Mouse (Mus musculus): ENCODE data around the gene Lingo1.
A peak's percentile ranks its signal among the peaks of the same experiment; 100 is the strongest.

Gene Lingo1

DNA sequence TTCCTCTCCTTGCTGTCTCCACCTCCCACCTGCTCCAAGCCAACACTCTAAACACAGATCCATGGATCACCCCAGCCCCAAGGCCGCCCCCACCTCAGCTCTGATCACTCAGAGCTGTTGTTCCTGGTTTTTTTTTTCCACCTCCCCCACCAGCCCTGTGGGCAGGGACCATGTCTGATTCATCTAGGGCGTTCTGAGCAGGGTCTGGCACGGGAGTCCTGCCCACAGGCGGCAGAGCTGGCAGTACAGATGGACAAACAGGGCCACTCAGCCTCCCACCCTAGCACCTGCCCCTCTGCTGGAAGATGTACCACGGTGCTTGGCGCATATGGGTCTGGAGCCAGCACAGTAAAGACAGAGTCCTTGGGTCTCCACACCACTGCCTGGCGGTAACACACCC is 114.3 kb downstream of the Lingo1 start:
- peak in 1 of 2 experiments; percentile 56 for DNase-seq (ENCODE audit: low spot score in 2 of 2)

DNA sequence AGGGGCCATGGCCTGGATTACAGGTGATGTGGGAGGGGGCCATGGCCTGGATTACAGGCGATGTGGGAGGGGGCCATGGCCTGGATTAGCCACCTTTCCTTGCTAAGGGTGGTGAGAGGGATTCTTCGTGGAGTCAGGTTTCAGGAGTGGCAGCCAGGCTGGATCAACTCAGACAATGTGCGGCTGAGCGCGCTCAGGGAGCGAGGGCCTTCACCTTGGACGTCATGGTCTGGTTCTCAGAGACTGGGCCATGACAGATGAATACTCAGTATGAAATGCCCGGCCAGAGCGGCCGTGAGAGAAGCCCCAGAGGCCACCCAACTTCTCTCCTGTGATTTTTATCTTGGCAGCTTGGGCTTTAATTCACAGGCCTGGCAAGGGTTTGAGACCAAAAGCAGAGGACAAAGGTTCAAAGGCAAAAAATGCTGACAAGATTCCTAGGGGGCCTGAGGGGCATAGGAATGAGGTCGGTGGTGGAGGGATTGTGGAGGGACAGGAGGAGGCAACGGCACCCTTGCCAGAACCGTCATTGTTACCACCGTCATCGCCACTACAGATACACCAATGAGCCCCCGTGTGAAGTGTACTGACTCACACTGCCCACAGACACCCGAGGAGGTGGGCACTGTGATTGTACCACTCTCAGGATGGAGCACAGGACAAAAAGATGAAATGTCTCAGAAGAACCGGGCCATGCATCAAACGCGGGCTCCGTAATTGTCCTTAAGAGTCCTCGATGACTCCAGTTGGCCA is 117.2 kb downstream of the Lingo1 start:
- no peak for DNase-seq (ENCODE audit: low spot score in 2 of 2)

DNA sequence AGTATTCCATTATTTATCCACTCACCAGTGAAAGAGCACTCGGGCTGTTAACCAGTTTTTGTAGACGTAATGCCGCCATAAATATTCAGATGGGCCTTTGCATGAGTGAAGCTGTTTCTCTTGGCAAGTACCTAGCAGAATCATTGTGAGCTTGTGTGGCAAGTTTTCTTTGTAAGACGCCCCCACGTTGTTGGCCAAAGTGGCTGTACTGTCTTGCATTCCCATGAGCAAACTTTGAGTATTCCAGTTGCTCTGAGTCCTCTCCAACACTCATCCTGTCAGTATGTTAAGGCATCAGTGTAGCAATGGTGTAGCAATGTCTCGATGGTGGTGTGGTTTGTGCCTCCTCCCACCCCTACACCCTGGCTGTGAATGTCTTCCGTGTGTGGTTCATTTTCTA is 120.6 kb downstream of the Lingo1 start:
- no peak for DNase-seq (ENCODE audit: low spot score in 2 of 2)

DNA sequence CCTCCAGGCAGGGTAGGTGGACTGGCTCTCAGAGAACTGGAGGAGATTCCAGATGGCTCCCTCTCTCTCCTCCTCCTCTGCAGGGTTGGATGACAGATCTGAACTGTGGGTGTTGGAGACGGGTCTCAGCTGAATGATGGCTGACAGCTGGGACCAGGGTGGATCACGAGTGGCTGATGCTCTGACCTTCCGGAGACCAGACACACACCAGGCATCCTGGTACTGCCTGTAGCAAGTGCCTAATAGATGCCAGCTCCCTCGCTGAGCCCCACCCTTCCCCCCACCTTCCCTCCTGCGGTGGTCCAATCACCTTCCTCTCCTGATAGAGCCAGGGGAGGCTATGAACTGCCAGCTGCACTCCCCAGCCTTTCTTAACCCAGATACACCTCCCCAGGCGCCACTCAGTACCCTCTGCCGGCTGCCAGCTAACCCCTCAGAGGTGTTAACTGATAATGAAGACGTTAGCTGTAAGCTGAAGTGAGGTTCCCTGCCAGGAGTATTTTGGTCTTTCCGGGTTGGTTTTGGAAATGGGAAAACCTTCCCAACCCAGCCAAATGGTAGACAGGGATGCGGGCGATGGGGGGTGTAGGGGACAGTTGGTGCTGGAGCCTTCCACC is 126.6 kb downstream of the Lingo1 start:
- no peak for DNase-seq (ENCODE audit: low spot score in 2 of 2)

DNA sequence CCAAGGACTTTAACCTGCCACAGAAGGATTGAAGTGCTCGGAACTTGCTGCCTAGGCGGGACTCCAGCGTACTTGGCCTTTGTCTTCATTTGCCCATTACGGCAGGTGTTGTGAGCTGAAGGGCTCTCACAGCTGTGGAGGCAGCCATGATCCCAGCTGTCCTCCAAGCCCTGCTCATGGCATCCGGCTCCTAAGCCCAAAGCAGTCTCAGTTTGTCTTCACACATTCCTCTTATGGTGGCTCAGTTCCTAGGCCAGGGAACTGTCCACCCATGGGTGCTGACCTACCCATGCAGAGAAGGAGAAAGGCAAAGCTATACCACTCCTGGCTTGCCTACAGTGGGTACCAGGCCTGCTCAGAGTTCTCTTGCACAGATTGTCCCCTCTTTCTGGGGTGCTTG is 132.1 kb downstream of the Lingo1 start:
- DNase-seq (ENCODE audit: low spot score in 2 of 2), result no peak

DNA sequence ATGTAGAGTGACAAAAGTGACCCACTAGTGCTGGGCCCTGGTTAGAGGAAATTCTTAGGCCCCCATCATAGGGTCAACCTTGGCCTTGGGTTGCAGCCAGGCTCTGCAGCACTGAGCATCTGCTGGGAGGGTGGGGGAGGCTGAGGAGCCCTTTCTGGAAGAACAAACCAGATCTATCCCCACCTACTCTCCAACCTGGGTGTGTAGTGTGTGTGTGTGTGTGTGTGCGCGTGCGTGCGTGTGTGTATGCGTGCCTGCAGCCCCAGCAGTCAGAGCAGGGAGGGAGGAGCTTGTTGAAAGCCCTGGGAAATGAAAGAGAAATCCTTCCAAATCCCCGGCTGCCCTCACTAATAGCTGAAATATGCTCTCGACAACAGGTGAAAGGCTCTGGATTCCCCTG is 133.3 kb downstream of the Lingo1 start:
- DNase-seq (ENCODE audit: low spot score in 2 of 2), result peak; percentile 62

DNA sequence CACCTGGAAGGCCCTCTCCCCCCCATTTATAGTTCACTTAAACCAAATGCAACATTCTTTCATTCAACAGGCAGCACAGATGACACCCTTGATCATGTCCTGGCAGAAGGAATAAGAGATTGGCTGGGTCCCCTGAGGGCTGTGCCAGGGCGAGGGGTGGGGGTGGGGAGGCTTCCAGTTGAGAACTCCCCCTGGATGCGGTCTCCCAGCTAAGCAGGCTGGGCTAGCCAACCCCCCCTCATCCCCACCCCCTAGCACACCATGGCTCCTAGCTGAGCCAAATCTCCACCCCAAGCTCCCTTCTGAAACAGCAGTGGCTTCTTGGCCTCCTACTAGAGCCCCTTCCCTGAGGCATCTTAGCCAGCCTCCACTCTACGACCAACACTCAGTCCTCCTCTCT is 133.9 kb downstream of the Lingo1 start:
- DNase-seq (ENCODE audit: low spot score in 2 of 2), result no peak

DNA sequence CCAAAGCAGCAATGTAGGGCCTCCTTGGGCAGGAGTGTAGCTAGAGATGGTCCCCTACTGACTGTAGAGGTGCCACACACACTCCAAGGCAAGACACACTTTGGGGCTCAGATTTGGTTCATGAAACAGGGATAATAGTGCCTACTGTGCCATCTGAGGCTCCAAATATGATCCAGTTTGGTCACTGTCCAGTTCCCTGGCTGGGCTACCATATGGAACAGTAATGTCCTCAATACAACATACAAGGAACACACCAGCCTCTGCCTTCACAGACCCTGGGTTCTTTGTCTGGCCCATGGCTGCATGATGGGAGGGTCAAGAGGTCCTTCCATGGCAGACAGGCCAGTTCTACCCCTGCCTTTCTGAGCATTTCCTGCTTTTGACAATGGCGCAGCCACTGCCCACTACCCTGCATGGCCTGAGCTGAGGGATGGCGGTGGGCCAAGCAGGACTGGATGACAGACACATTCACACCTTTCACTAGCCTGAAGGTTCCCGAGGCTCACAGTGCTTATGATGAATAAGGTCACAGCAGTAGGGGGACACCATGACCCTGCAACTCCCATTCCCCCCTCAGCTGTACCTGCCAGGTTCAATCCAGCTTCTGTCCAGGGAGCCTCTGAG is 134.9 kb downstream of the Lingo1 start:
- no peak for DNase-seq (ENCODE audit: low spot score in 2 of 2)

DNA sequence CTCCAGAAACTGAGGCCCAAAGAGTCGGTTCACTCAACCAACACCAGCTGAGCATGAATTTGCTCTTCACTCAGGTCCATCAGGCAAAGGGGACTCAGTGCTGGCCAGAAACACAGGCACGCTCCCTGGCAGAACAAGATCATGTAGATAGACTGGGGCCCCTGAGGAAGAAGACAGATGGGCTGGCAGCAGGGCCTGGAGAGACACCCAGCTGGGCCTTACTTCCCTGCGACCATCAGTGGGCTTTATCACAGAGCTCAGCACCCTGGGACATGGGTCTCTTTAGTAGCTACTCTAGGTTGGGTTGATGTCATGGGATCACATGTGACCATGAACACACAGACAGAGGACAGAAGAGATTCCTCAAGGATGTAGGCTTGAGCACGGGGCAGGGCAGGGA is 137.7 kb downstream of the Lingo1 start:
- no peak for DNase-seq (ENCODE audit: low spot score in 2 of 2)

DNA sequence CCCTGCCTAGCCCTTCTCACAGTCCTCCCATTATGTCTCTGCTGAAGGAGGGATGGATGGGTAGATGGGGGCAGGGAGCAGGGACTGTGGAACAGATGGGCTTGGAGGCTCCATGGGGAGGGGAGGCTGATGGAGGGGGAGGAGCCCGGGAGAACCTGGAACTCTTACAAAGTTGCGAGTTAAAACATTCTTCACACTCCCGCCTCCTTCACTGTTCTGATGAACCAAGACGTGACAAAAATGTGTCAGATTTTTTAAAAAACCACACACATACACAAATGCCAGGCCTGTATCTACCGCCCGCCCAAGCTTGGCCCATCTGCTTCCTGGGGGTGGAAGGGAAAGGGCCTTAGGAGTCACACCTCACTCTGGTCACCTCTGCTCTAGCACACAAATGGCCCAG is 138.3 kb downstream of the Lingo1 start:
- peak; percentile 91 to 94 for DNase-seq (ENCODE audit: low spot score in 2 of 2)

DNA sequence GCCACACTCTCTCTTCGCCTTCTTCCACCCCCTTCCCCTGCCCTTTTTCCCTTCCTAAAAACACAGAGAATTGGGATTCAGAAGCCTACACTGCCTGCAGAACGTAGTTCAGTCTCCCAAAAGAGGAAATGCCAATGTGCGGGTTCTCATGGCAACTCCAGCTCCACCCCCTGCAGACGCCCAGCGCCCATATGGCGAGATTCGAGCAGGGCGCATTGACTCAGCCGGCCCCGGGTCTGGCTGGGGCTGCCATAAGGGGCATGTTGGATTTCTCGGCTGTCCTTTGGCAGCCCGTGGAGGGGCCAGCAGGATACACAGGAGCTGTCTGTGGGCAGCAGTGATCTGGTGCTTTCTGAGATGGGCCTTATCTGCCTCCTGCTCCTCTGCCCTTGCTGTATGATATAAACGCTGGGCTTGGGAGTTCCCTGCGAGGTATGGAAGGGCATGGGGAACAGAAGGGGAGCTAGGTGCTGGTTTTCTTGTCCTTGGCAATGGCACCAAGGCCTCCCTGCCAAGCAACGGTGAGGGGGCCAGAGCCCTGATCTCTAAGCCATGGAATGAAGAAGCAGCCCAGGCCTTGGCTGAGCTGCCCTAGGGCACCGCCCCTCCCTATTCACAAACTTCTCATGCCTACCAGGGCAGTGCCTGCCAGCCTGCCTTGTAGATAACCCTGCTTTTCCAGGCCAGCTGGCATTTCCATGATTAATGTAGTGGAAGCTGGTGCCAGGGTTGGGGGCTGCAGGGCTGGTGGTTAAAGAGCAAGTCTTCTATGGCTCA is 139.3 kb downstream of the Lingo1 start:
- peak; percentile 82 to 89 for DNase-seq (ENCODE audit: low spot score in 2 of 2)

DNA sequence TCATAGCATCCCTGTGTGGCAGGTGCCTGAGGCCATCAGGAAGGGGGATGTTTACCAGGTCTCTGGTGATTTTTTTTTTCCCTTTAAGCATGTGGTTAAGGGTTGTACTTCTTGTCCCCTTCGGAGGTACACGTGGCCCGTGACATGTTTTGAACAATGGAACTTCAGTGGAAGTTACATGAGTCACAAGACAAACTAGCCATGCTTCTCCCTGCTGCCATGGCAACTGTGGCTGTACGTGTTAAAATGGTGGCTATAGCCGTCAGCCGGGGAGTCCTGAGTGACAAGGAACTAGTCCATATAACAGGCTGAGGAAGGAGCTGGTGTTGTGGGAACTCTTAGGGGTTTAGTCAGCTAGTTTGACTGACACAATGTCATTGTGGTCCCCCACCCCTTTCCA is 141.1 kb downstream of the Lingo1 start:
- no peak for DNase-seq (ENCODE audit: low spot score in 2 of 2)

DNA sequence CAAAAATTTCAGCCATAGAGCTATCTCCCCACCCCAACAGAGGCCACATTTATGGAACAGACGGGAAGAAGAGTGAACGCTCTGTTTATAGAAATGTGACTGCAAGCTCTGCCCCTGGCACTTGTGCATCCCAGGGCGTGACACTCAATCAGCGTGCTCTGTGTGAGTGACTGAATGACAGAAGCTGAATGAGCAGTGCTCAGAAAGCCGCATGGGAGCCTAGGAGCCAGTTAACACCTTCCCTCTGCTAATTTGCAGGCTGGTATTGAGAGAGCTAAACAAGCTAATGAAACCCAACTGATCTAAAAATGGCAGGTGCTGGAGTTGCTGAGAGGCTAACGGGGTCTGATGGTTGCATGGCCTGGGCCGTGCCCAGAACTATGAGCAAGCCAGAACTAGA is 143.7 kb downstream of the Lingo1 start:
- no peak for DNase-seq (ENCODE audit: low spot score in 2 of 2)

DNA sequence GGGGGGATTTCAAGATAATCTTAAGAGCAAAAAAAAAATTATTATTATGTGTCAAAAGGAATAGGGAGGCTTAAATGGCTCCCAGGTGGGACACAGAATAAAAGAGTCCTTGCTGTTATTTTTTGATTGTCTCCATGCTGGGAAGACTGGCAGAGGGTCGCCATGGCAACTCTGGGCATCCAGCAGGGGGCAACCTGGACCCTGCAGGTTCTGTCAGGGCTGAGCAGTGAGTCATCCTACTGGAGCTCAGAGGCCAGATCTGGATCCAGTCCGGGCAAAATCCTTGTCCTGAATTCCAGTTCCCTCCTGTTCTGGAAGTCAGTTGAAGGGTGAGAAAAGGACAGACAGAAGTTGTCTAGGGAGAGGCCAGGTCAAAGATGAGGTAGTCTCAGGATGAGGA is 144.7 kb downstream of the Lingo1 start:
- no peak for DNase-seq (ENCODE audit: low spot score in 2 of 2)

DNA sequence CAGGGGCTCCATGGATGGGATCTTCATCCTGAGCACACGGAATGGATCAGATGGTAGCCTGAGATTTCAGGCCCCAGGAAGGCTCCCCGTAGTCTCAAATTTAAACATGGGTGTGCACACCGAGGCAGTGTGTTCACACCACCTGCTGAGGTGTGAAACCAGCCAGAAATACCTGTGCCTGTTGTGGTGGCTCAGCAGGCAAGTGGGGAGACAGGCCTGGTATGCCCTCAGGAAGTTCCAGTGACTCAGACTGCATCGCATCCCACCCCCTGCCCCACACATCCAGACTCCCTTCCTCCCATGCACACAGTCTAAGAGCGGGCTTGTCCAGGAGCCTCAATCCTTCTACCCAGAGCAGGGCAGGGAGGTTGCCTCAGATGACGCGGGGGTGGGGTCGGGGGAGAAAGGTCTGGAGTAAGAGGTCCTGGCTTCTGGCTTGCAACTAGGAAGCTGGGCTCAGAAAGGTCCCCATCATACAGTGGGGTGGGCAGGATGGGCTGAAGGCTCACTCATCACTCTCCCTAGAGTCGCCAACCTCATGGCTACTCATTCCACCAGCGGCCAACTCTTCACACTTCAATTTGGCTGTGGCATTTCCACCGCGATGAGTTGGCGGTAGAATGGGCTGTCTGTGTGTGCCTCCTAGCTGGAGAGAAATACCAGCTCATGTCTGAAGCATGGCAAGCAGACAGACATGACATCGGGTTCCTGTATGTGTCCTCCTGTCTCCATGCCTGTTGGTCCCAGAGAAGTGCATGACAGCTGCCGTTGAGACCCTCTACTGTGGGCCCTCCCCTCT is 149.8 kb downstream of the Lingo1 start:
- no peak for DNase-seq (ENCODE audit: low spot score in 2 of 2)

DNA sequence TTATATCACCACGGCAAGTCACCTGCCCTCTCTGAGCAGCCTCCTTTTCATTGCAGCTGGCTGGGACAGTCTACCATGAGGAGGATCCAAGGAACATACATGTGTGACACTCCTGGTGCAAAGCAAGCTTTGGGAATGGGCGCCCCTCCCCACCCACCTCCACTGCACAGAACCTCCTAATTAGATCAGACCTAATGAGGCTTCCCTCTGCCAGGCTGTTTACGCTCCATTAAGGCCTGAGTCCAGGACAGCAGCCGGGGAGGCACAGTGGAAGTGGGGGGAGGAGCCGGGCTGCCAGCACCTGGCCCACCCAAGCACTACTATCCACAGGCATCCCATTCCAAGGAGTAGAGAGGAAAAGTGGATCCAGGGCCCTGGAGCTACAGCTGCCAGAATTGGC is 152.8 kb downstream of the Lingo1 start:
- DNase-seq (ENCODE audit: low spot score in 2 of 2), result no peak

DNA sequence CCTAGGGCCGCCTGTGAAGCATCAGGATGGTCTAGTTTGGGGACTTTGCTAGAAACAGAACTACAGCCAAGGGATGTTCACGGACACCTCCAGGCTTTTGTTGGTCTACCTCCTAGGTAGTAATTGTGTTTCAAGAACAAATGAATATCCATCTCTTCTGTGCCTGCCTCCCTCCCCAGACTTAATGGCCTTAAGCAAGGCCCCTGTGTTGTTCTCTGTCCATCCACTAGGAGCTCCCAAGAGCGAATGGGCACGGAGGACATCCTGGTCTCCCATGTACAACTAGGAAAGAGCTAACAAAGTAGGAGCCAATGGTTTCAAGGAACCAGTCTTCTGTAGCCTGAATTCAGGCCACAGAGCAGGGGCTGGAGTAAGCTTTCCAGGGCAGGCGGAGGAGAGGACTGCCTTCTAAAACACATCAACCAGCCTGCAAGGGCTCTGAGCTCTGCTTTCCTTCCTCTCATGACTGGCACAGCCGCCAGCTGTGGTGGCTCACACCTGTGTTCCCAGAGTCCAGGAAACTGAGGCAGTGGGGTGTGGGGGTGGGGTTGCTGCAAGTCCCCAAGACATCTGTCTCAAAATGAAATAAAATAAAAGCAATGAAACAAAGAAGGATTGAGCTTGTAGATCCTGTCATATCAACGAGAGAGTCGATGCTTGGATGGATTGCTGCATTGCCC is 157.9 kb downstream of the Lingo1 start:
- no peak for DNase-seq (ENCODE audit: low spot score in 2 of 2)

DNA sequence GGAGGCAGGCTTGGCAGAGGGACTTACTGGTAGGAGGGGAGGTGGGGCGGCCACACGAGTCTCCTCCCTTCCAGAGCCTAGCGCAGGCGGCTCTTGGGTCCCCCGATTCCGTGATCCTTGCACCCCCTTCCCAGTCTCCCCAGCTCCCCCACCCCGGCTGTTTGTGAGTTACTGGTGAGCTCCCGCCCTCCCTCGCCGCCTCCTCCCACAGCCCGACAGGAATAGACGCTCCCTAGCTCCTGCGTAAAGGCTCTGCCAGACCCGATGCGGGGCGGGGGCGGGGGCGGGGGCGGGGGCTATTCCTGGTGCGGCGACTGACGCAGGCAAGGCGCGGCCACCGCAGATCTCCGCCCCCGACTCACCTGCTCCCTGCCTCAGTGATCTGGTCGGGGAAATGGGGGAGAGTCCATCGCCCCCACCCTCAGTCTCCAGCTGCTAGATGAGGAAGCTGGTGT is 158.8 kb downstream of the Lingo1 start:
- DNase-seq (ENCODE audit: low spot score in 2 of 2), result peak; percentile 84 to 87

DNA sequence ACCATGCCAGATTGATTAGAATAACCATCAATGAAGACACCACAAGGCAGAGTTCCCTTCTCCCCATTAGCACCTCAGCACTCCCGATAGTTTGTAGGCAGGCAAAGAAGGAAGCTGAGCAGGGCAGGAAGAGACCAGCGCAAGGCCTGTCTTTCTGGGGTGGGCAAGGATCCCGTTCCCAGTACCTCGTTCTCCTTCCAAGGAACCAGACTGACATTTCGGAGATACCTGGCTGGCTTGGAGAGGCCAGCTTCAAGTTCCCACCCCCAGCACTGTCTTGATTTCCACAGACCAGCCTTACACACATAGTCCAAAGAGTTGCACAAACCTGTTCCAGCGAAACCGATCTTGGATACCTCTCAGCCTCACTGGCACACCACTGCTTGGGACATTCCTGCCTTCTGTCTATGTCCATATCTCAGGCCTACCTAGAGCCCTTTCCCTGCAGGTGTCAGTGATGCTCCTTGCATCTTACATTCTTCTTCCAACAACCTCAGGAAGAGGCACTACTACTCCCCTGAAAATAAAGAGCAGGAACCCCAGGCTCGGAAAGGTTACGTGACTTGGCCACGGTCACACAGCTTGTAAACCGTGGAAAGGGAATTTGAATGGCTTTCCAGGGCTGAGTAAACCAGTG is 159.4 kb downstream of the Lingo1 start:
- DNase-seq (ENCODE audit: low spot score in 2 of 2), result no peak

DNA sequence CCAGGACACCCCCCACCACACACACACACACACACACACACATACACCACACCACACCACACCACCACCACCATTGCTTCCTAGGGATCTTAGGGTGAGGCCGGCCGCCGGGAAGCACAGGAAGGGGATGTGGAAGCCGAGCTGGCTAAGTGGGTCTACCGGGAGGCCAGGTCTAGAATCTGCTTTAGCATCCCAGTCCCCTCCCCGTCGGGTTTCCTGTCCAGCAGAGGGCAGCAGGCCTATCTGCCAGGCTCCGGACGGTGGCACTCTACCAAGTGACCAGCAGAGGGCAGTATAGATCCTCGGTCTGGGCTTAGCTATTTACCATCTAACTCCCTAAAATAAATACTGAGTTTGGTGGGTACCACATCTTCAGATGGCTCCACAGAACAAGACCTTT is 160.1 kb downstream of the Lingo1 start:
- peak; percentile 93 to 94 for DNase-seq (ENCODE audit: low spot score in 2 of 2)

Data from right cerebral cortex, postnatal 10 days (tissue).